Mouse (Mus musculus) frontal cortex, postnatal 36 days (tissue): Measurements from ENCODE around the gene Wfdc16.
"Not testable (repeated sequence)": the region's sequence is repeated elsewhere in the genome, so short reads cannot be mapped to it uniquely, and the experiment has no call there.

Source experiments
- DNase-seq, 2 experiments: peaks; one replicate each; pipeline ENCODE4 v3.0.0; 2022; ENCODE audit warnings: low spot score in 2 of 2

Gene Wfdc16

GRCm38 (mm10) chr2:164603482-164603881 is 35.1 kb downstream of the Wfdc16 start:
- no peak for DNase-seq

GRCm38 (mm10) chr2:164600179-164600578 is 38.4 kb downstream of the Wfdc16 start:
- DNase-seq: no peak

GRCm38 (mm10) chr2:164593494-164593893 is 45.1 kb downstream of the Wfdc16 start, which contains the start of gene Eppin:
Gene Eppin, minus strand, starts transcription at chr2:164593594.
- no peak for DNase-seq

DNA sequence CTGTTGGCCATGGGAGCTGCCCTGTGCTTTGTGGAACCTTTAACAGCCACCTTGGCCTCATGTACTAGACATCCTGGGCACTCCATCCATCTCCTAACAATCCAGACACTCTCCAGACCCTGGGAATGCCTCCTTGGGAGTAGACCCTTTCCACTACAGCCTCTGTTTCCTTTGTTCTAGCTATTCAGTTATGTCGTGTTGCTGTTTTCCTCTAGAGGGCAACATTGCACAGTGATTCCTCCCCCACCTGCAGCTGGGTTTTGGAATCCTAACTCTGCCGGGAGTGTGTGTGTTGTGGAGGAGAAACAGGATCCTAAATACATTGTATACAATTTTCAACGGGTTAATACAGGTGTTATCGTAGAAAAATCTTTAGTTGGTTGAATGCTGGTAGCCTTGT is 46.6 kb downstream of the Wfdc16 start:
- peak; percentile 6 to 37 for DNase-seq

GRCm38 (mm10) chr2:164585025-164585725 is 53.4 kb downstream of the Wfdc16 start, which contains the start of gene Wfdc6a:
Gene Wfdc6a, minus strand, starts transcription at chr2:164585447.
- not testable (repeated sequence) for DNase-seq
